Mouse (Mus musculus) forebrain, embryonic 16.5 days (tissue): ENCODE measurements around the gene Pnpla8. TPM values are rescaled to one million over a fixed set of nuclear protein-coding genes. Genes with fewer than 3 reads are reported as not detected.

Experiments used
- ATAC-seq: fragments of 200-750 bp; cut with Nextera tagmentation; 2 replicates; pipeline ENCODE4 v1.8.0; 2017; ENCODE audit warnings: mild to moderate bottlenecking, moderate library complexity
- H3K27ac ChIP-seq: fragments of 300-500 bp; sonication (generic); 2 replicates; pipeline ENCODE4 v1.5.1; 2014; ENCODE audit warnings: low read length, control low read depth
- H3K27me3 ChIP-seq: fragments of 300-500 bp; sonication (generic); replicated peaks from 2 replicates; pipeline ENCODE4 v1.6.1; 2014; ENCODE audit warnings: low read length; ENCODE audit not compliant: control insufficient read depth, insufficient read depth
- H3K36me3 ChIP-seq: fragments of 300-500 bp; sonication (generic); 2 replicates; pipeline ENCODE4 v1.6.1; 2014; ENCODE audit not compliant: control insufficient read depth, insufficient read depth
- H3K4me1 ChIP-seq: fragments of 300-500 bp; sonication (generic); replicated peaks from 2 replicates; pipeline ENCODE4 v1.6.1; 2014; ENCODE audit warnings: low read length; ENCODE audit not compliant: control insufficient read depth, insufficient read depth
- H3K4me2 ChIP-seq: fragments of 300-500 bp; sonication (generic); 2 replicates; pipeline ENCODE4 v1.6.1; 2014; ENCODE audit warnings: mild to moderate bottlenecking, low read length, control low read depth
- H3K4me3 ChIP-seq: fragments of 300-500 bp; sonication (generic); replicated peaks from 2 replicates; pipeline ENCODE4 v1.5.1; 2014; ENCODE audit warnings: mild to moderate bottlenecking, low read length, control low read depth
- H3K9ac ChIP-seq: fragments of 300-500 bp; sonication (generic); replicated peaks from 2 replicates; pipeline ENCODE4 v1.6.1; 2014; ENCODE audit warnings: low read depth, low read length, control low read depth
- H3K9me3 ChIP-seq: fragments of 300-500 bp; sonication (generic); 2 replicates; pipeline ENCODE4 v1.6.1; 2016; ENCODE audit warnings: low read length; ENCODE audit not compliant: control insufficient read depth
- WGBS: fragments of 180-500 bp; shearing (Covaris S2); extraction: QIAGEN DNeasy Blood & Tissue Kit; methylation state at CpG from one replicate; pipeline ENCODE4 v1.1.7; 2014; 5-methylcytosine and 5-hydroxymethylcytosine counted together
- polyA plus RNA-seq: library from polyadenylated mRNA; unstranded; fragments of >200 nt; fragmentation: Nextera tagmentation; extraction: Ambion mirVana; gene quantifications from 2 replicates; pipeline ENCODE4 v1.2.1, GENCODE M21; 2015

Gene Pnpla8
- polyA plus RNA-seq, 1 experiment from 2014 or later: 154 TPM

DNA sequence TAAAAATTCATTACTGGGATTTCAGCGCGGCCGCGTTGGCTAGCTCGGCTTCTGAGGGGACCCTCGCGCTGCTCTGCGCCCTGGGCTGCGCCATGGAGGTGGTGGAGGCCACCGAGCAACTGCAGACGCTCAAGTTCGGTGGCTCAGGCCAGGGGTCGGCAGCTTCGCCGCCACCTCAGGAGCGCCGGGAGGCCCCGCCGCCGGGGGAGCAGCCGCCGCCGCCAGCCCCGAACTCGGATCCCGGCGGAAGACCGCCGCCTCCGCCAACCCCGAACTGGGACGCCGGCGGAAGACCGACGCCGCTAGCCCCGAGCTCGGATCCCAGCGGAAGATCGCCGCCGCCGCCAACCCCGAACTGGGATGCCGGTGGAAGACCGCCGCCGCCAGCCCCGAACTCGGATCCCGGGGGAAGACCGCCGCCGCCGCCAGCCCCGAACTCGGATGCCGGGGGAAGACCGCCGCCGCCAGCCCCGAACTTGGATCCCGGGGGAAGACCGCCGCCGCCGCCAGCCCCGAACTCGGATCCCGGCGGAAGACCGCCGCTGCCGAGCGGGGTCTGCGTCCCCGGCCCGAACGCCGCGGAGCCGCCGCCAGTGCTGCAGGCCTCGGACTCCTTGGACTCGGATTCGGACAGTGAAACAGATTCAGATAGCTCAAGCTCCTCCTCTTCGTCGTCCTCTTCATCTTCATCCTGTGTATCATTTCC, 634 bp downstream of the Pnpla8 start:
- Histone ChIP-seq H3K36me3 (no peaks in the 10 kb centered on the region), H3K4me3 (peak overlapping the region; percentile 58), H3K9me3 (no peaks in the 10 kb centered on the region), H3K4me1 (peaks cover 8% of the 10 kb centered on the region), H3K27ac (no peak overlapping the region), H3K4me2 (peak overlapping the region; percentile 89), H3K27me3 (no peaks in the 10 kb centered on the region), H3K9ac (peak overlapping the region; percentile 73)
- whole genome bisulfite sequencing: 2% methylated on average over 85 of the region's 89 CpGs
- ATAC-seq: 0 out of 2 replicates have a peak, but pooled peaks have one; percentile 45

GRCm38 (mm10) chr12:44223044-44223443, 1.9 kb downstream of the Pnpla8 start:
- no peak overlapping the region for H3K4me3 ChIP-seq
- peaks cover 8% of the 10 kb centered on the region for H3K4me1 ChIP-seq
- no peak overlapping the region for H3K9ac ChIP-seq
- no peak for ATAC-seq
- no peak overlapping the region for H3K27ac ChIP-seq
- 81% methylated on average over 3 of the region's 3 CpGs for WGBS
- no peaks in the 10 kb centered on the region for H3K27me3 ChIP-seq
- no peaks in the 10 kb centered on the region for H3K9me3 ChIP-seq
- no peaks in the 10 kb centered on the region for H3K36me3 ChIP-seq
- no peak overlapping the region for H3K4me2 ChIP-seq

- Histone ChIP-seq H3K27ac (no peak overlapping the region), H3K9ac (no peak overlapping the region), H3K4me3 (no peak overlapping the region), H3K4me2 (no peak overlapping the region), H3K9me3 (no peaks in the 10 kb centered on the region), H3K27me3 (no peaks in the 10 kb centered on the region), H3K4me1 (peaks cover 8% of the 10 kb centered on the region), H3K36me3 (no peaks in the 10 kb centered on the region)
- WGBS: 74% methylated on average over 3 of the region's 3 CpGs
- no peak for ATAC-seq
These were observed 3.5 kb downstream of the Pnpla8 start for GRCm38 (mm10) chr12:44224650-44225049.

- H3K9me3 ChIP-seq: no peaks in the 10 kb centered on the region
- 65% methylated on average over 7 of the region's 7 CpGs for WGBS
- no peaks in the 10 kb centered on the region for H3K36me3 ChIP-seq
These were observed 19.9 kb downstream of the Pnpla8 start for GRCm38 (mm10) chr12:44241090-44241489.

DNA sequence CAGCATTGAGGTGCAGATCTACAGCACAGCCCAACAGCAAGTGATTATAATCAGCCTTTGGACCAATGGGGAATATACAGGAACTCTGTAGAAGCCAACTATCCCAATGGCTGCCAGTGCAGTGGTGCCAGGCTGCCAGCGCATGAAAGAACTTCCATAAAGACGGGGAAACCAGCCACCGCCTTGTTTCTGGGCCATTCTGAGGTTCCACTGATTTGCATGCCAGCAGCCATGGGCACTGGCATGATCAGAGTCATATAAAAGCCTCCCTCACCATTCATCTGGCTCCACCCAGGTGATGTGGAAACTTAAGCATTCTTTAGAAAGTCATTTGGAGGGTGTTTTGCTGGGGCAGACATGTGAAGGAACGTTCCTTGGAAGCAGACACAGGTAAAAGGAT, 21.2 kb downstream of the Pnpla8 start:
- Histone ChIP-seq H3K9ac (no peak overlapping the region), H3K4me3 (no peak overlapping the region), H3K4me2 (no peak overlapping the region), H3K36me3 (no peaks in the 10 kb centered on the region), H3K27me3 (no peaks in the 10 kb centered on the region), H3K27ac (no peak overlapping the region), H3K4me1 (no peaks in the 10 kb centered on the region), H3K9me3 (no peaks in the 10 kb centered on the region)
- WGBS: 87% methylated on average over 4 of the region's 4 CpGs
- ATAC-seq: no peak

More at GRCm38 (mm10) chr12:44241090-44241489, 19.9 kb downstream of the Pnpla8 start:
- Histone ChIP-seq H3K4me2 (no peak overlapping the region), H3K4me3 (no peak overlapping the region), H3K9ac (no peak overlapping the region), H3K4me1 (no peaks in the 10 kb centered on the region), H3K27me3 (no peaks in the 10 kb centered on the region), H3K27ac (no peak overlapping the region)
- ATAC-seq: no peak

DNA sequence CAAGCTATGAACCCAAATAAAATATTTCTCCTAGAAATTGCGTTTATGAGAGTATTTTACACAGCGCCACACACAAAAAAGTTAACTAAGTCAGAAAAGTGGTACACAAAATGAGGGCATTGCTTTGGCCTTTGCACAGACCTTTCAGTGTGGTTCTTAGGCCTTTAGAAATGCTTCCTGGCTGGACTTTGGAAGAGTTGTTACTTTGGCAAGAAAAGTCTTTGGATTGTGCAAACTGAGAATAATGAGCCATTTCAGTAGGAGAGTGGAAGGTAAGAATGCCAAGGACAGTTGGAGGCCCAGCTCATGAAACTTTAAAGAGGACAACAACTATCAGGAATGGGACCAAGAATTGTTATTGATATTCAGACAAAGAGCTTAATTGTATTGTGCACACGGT, 24.6 kb downstream of the Pnpla8 start:
- ATAC-seq: no peak
- no peak overlapping the region for H3K4me2 ChIP-seq
- H3K9me3 ChIP-seq: no peaks in the 10 kb centered on the region
- no peak overlapping the region for H3K4me3 ChIP-seq
- 89% methylated on average over 3 of the region's 3 CpGs for WGBS
- no peak overlapping the region for H3K27ac ChIP-seq
- no peak overlapping the region for H3K9ac ChIP-seq
- no peaks in the 10 kb centered on the region for H3K36me3 ChIP-seq
- H3K27me3 ChIP-seq: no peaks in the 10 kb centered on the region
- H3K4me1 ChIP-seq: no peaks in the 10 kb centered on the region

DNA sequence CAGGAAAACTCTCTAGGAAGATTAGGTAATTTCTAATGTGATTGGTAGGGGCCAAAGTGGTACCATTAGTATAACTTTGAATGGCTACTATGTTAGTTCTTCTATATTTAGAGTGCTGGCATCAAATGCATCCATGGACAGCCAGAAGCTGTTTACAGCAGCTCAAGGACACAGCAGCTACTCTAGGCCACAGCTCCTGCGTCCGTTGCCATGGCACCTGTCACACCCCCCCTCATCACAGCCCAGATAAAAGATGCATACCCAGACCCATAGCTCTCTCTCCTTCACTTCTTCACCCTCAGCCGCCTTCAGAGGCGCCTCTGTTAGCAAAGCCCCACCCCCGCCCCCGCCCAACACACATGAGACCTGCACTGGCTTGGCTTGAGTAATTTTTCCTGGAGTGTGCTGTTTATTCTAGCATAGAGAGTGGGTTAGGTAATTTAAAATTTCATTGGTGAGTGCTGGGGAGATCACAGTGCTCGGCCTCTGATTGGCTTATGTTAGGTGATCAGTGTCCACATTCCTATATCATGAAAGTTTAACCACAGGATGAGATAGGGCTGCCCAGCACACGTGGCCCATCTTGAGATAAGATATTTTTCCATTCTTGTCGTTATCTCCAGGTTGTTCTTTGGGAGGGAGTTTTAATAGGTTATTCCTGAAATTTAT, 27.3 kb downstream of the Pnpla8 start:
- Histone ChIP-seq H3K9me3 (no peaks in the 10 kb centered on the region), H3K27ac (no peak overlapping the region), H3K36me3 (no peaks in the 10 kb centered on the region), H3K9ac (no peak overlapping the region), H3K4me2 (no peak overlapping the region), H3K4me1 (no peaks in the 10 kb centered on the region), H3K4me3 (no peak overlapping the region), H3K27me3 (no peaks in the 10 kb centered on the region)
- ATAC-seq: no peak
- 81% methylated on average over 9 of the region's 9 CpGs for WGBS

DNA sequence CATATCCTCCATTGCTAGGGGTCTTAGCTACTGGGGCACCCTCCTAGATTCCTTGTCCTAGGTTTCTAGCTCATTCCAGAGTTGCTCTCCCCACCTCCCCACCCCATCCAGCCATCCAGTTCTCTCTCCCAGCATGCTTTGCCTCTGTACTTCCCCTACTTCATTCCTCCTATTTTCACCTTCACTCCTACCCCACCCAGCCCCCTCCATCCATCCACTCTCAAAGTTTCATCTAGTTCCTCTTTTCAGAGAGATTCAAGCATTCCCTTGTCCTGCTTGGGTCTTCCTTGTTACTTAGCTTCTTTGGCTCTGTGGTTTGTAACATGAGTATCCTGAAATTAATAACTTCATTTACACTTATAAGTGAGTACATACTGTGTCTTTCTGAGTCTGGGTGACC, 41.4 kb downstream of the Pnpla8 start:
- H3K4me3 ChIP-seq: no peak overlapping the region
- no peak overlapping the region for H3K4me2 ChIP-seq
- H3K9me3 ChIP-seq: no peaks in the 10 kb centered on the region
- no peaks in the 10 kb centered on the region for H3K4me1 ChIP-seq
- no peak overlapping the region for H3K9ac ChIP-seq
- no peak for ATAC-seq
- H3K36me3 ChIP-seq: no peaks in the 10 kb centered on the region
- H3K27me3 ChIP-seq: no peaks in the 10 kb centered on the region
- H3K27ac ChIP-seq: no peak overlapping the region

- Histone ChIP-seq H3K27ac (no peak overlapping the region), H3K9ac (no peak overlapping the region), H3K4me3 (no peak overlapping the region), H3K27me3 (no peaks in the 10 kb centered on the region), H3K4me1 (peaks cover 7% of the 10 kb centered on the region), H3K36me3 (no peaks in the 10 kb centered on the region), H3K4me2 (no peak overlapping the region), H3K9me3 (no peaks in the 10 kb centered on the region)
- no peak for ATAC-seq
- 57% methylated on average over 3 of the region's 3 CpGs for WGBS
These were observed 44.5 kb downstream of the Pnpla8 start for GRCm38 (mm10) chr12:44265651-44266050.
